Mouse (Mus musculus): ENCODE data around the gene B3galnt1.

- TF ChIP-seq CTCF (conservative IDR thresholded peaks at IDR 0.05 in 1 of 2, IDR thresholded peaks at IDR 0.05 in 1 of 2; ENCODE audit: low read depth in 2 of 2, low read length in 2 of 2) = no peak
- no peak for TF ChIP-seq EP300 (IDR thresholded peaks at IDR 0.05; ENCODE audit: low read length)
- TF ChIP-seq RCOR1 (conservative IDR thresholded peaks at IDR 0.05; ENCODE audit: low read depth, low read length) = no peak
- no peak for TF ChIP-seq ZC3H11A (IDR thresholded peaks at IDR 0.05; ENCODE audit: low read depth, low read length)
- no peak for TF ChIP-seq CHD2 (IDR thresholded peaks at IDR 0.05; ENCODE audit: low read length)
- no peak for TF ChIP-seq POLR2A (IDR thresholded peaks at IDR 0.05; ENCODE audit: low read depth, low read length)
- TF ChIP-seq ZMIZ1 (IDR thresholded peaks at IDR 0.05; ENCODE audit: low read depth, low read length) = no peak
- no peak for TF ChIP-seq MAZ (IDR thresholded peaks at IDR 0.05; ENCODE audit: low read depth, low read length)
- TF ChIP-seq CHD1 (IDR thresholded peaks at IDR 0.05; ENCODE audit: low read depth, low read length) = no peak
- TF ChIP-seq USF1 (IDR thresholded peaks at IDR 0.05; ENCODE audit: low read depth, low read length) = no peak
- TF ChIP-seq MAX (IDR thresholded peaks at IDR 0.05; ENCODE audit: low read length) = no peak
- no peak for TF ChIP-seq ELF1 (IDR thresholded peaks at IDR 0.05; ENCODE audit: low read depth, low read length)
Measured at GRCm38 (mm10) chr3:69532687-69533086, 66.1 kb downstream of the B3galnt1 start.
